Mouse (Mus musculus) forebrain, embryonic 16.5 days (tissue): ENCODE results near the gene Ppm1m. TPM values are rescaled to one million over a fixed set of nuclear protein-coding genes. Genes with fewer than 3 reads are reported as not detected.

Source experiments
- ATAC-seq: fragments of 200-750 bp; cut with Nextera tagmentation; 2 replicates; pipeline ENCODE4 v1.8.0; 2017; ENCODE audit warnings: mild to moderate bottlenecking, moderate library complexity
- H3K27ac ChIP-seq: fragments of 300-500 bp; sonication (generic); 2 replicates; pipeline ENCODE4 v1.5.1; 2014; ENCODE audit warnings: low read length, control low read depth
- H3K27me3 ChIP-seq: fragments of 300-500 bp; sonication (generic); replicated peaks from 2 replicates; pipeline ENCODE4 v1.6.1; 2014; ENCODE audit warnings: low read length; ENCODE audit not compliant: control insufficient read depth, insufficient read depth
- H3K36me3 ChIP-seq: fragments of 300-500 bp; sonication (generic); 2 replicates; pipeline ENCODE4 v1.6.1; 2014; ENCODE audit not compliant: control insufficient read depth, insufficient read depth
- H3K4me1 ChIP-seq: fragments of 300-500 bp; sonication (generic); replicated peaks from 2 replicates; pipeline ENCODE4 v1.6.1; 2014; ENCODE audit warnings: low read length; ENCODE audit not compliant: control insufficient read depth, insufficient read depth
- H3K4me2 ChIP-seq: fragments of 300-500 bp; sonication (generic); 2 replicates; pipeline ENCODE4 v1.6.1; 2014; ENCODE audit warnings: mild to moderate bottlenecking, low read length, control low read depth
- H3K4me3 ChIP-seq: fragments of 300-500 bp; sonication (generic); replicated peaks from 2 replicates; pipeline ENCODE4 v1.5.1; 2014; ENCODE audit warnings: mild to moderate bottlenecking, low read length, control low read depth
- H3K9ac ChIP-seq: fragments of 300-500 bp; sonication (generic); replicated peaks from 2 replicates; pipeline ENCODE4 v1.6.1; 2014; ENCODE audit warnings: low read depth, low read length, control low read depth
- H3K9me3 ChIP-seq: fragments of 300-500 bp; sonication (generic); 2 replicates; pipeline ENCODE4 v1.6.1; 2016; ENCODE audit warnings: low read length; ENCODE audit not compliant: control insufficient read depth
- WGBS: fragments of 180-500 bp; shearing (Covaris S2); extraction: QIAGEN DNeasy Blood & Tissue Kit; methylation state at CpG from one replicate; pipeline ENCODE4 v1.1.7; 2014; 5-methylcytosine and 5-hydroxymethylcytosine counted together
- polyA plus RNA-seq: library from polyadenylated mRNA; unstranded; fragments of >200 nt; fragmentation: Nextera tagmentation; extraction: Ambion mirVana; gene quantifications from 2 replicates; pipeline ENCODE4 v1.2.1, GENCODE M21; 2015

The Ppm1m gene
- polyA plus RNA-seq, 1 experiment from 2014 or later = 14.0 TPM

DNA sequence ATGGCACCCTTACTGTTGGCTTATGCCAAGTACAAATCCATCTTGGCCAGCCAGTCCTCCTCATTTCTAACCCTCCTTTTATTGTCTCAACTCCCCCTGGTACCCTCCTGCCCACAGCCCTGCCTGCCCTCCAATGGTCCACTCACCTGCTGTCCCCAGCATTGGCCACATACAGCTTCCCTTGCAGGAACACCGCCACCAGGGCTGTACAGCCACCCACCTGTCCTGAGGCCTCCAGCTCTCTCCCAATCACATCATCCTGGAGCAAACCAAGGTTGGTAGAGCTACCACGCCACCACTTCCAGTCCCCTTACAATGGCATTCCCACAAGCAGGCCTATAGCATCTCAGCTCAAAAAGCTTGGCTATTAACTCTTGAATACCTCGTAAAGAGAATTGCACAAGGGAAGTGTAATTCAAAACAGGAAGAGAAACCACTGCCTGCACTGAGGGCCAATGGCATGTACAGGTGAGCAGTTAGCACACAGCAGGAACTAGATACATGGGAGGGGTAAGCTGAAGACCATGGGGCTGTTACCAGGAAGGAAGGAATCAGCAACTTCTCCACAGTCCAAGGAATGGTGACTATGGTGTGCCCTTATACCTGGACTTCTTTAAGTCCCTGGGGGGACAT lies 2.3 kb downstream of the Ppm1m start:
- Histone ChIP-seq H3K9me3 (no peaks in the 10 kb centered on the region), H3K27ac (no peak overlapping the region), H3K4me1 (peaks cover 8% of the 10 kb centered on the region), H3K27me3 (no peaks in the 10 kb centered on the region), H3K9ac (no peak overlapping the region), H3K36me3 (no peaks in the 10 kb centered on the region), H3K4me3 (no peak overlapping the region), H3K4me2 (no peak overlapping the region)
- ATAC-seq = no peak
- WGBS = 86% methylated on average over 3 of the region's 3 CpGs

- no peak overlapping the region; the same call in 1 of the 2 replicates for H3K27ac ChIP-seq
- H3K9me3 ChIP-seq = no peaks in the 10 kb centered on the region
- H3K4me1 ChIP-seq = peaks cover 8% of the 10 kb centered on the region
- WGBS = 76% methylated on average over 8 of the region's 8 CpGs
- H3K36me3 ChIP-seq = peaks cover 10% of the 10 kb centered on the region
- H3K4me3 ChIP-seq = no peak overlapping the region
- H3K27me3 ChIP-seq = no peaks in the 10 kb centered on the region
- no peak for ATAC-seq
- H3K9ac ChIP-seq = no peak overlapping the region
- H3K4me2 ChIP-seq = no peak overlapping the region
Observed at GRCm38 (mm10) chr9:106195693-106196092, 3.9 kb downstream of the Ppm1m start.

- Histone ChIP-seq H3K27ac (no peak overlapping the region), H3K9me3 (no peaks in the 10 kb centered on the region), H3K27me3 (no peaks in the 10 kb centered on the region), H3K9ac (no peak overlapping the region), H3K4me3 (no peak overlapping the region), H3K4me1 (peaks cover 8% of the 10 kb centered on the region), H3K36me3 (peaks cover 23% of the 10 kb centered on the region), H3K4me2 (no peak overlapping the region)
- ATAC-seq = no peak
- 84% methylated on average over 8 of the region's 8 CpGs for WGBS
Observed at GRCm38 (mm10) chr9:106193930-106194807, 5.4 kb downstream of the Ppm1m start.

DNA sequence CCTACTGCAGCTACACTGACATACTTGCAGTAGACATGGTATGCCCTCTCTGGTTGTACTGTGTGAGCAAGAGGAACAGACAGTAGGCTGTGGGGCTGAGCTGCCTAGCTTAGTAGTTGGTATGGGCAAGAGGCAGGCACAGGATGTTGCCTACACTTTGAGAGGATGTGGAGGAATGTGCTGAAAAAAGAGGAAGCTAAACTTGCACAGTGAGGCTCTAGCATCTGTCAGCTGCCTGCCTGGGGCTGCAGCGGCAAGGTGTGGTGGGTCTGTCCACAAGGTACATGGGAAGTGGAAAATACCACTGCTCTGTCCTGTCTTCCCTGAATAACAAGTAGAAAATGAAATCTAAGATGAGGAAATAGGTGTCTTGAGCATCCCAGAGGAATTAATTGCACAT lies 6.5 kb downstream of the Ppm1m start:
- WGBS = 89% methylated on average over 1 of the region's 1 CpGs
- Histone ChIP-seq H3K9ac (no peak overlapping the region), H3K27ac (no peak overlapping the region), H3K4me3 (no peak overlapping the region), H3K9me3 (no peaks in the 10 kb centered on the region), H3K27me3 (no peaks in the 10 kb centered on the region), H3K4me2 (no peak overlapping the region), H3K36me3 (peaks cover 31% of the 10 kb centered on the region), H3K4me1 (peaks cover 3% of the 10 kb centered on the region; the same call in 1 of the 2 replicates)
- ATAC-seq = no peak

GRCm38 (mm10) chr9:106192024-106192423 lies 7.5 kb downstream of the Ppm1m start:
- no peak for ATAC-seq
- Histone ChIP-seq H3K4me3 (no peak overlapping the region), H3K4me1 (peaks cover 3% of the 10 kb centered on the region; the same call in 1 of the 2 replicates), H3K27ac (no peak overlapping the region), H3K36me3 (peaks cover 40% of the 10 kb centered on the region), H3K9ac (no peak overlapping the region), H3K4me2 (no peak overlapping the region), H3K9me3 (no peaks in the 10 kb centered on the region), H3K27me3 (no peaks in the 10 kb centered on the region)
- 85% methylated on average over 8 of the region's 8 CpGs for WGBS

DNA sequence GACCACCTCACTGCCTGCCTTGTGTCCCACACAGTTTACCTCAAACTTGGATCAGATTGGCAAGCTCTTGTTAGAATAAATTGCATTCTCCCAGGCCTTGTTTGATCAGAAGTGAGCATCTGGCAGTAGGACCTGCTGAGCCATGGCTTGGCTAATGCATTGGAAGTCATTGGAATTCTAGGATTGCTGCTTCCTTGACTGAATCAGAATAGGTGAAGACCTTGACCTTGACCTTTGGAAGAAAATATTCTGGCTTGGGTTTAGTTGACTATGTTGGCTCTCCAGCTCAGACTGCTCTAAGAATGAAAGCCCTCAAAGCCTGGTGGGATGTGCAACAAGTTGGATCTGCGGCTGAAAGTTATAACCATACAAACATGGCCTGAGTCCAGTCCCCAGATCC lies 8.2 kb downstream of the Ppm1m start:
- Histone ChIP-seq H3K36me3 (peaks cover 45% of the 10 kb centered on the region), H3K4me3 (no peak overlapping the region), H3K4me2 (no peak overlapping the region), H3K9me3 (no peaks in the 10 kb centered on the region), H3K27ac (no peak overlapping the region), H3K27me3 (no peaks in the 10 kb centered on the region), H3K4me1 (peaks cover 3% of the 10 kb centered on the region; the same call in 1 of the 2 replicates), H3K9ac (no peak overlapping the region)
- WGBS = 89% methylated on average over 1 of the region's 1 CpGs
- no peak for ATAC-seq

DNA sequence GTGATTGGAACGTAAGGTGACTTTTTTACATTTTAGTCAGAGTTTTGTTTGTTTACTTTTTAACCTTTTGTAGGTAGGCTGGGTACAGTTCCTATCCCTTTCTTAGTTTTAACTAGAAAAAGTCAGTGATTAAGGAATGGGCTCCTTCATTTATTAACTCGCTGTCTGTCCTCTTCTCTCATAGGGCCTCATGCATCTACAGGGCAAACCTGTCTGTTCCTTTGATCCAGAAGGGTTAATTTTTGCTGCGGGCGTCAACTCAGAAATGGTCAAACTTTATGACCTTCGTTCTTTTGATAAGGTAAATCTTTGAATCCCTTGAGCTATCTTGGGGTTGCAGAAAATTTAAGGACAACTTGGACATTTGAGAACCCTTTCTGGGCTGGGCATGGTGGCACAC lies 15.6 kb downstream of the Ppm1m start:
- no peaks in the 10 kb centered on the region for H3K9me3 ChIP-seq
- 96% methylated on average over 5 of the region's 5 CpGs for WGBS
- H3K9ac ChIP-seq = no peak overlapping the region
- H3K4me2 ChIP-seq = no peak overlapping the region
- peaks cover 66% of the 10 kb centered on the region for H3K36me3 ChIP-seq
- H3K4me1 ChIP-seq = no peaks in the 10 kb centered on the region
- ATAC-seq = no peak
- no peaks in the 10 kb centered on the region for H3K27me3 ChIP-seq
- no peak overlapping the region for H3K27ac ChIP-seq
- no peak overlapping the region for H3K4me3 ChIP-seq

DNA sequence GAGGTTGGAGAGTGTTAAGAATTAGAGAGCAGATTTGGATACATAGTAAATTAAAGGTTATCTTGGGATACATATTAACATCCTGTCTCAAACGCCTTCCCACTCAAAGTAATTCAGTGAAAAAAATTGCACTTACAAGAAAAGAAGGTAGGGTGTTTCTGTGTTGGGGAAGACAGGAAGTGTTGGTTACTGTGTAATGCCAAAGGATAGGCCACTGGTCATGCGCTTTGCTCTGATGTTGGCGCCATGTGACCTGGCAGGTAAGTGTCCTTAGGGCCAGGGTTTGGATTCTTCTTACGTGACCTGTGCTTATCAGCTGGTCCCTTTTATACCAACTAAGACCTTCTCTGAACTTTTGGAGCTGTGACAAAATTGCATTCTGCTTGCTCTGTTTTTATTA lies 17.4 kb downstream of the Ppm1m start:
- no peaks in the 10 kb centered on the region for H3K27me3 ChIP-seq
- no peak overlapping the region for H3K9ac ChIP-seq

DNA sequence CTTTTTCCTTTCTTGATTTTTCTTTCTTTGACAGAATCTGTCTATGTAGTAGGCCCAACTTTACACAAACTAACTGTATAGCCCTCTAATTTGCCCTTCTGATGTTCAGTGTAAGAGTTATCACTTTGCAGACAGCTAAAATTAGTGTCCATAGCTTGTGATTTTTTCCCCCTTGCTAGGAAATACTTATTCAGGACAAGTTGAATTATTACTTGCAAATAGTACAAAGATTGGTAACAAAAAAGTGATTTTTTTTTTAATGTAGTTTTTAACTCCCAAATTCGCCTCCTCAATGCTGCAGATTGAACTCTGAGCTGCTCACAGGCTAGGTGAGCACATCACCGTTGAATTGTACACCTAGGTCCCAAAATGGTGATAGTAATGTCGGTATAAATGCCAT lies 19.6 kb downstream of the Ppm1m start:
- Histone ChIP-seq H3K4me1 (peaks cover 5% of the 10 kb centered on the region), H3K27ac (no peak overlapping the region), H3K9ac (no peak overlapping the region), H3K9me3 (no peaks in the 10 kb centered on the region), H3K27me3 (no peaks in the 10 kb centered on the region), H3K4me2 (no peak overlapping the region), H3K4me3 (no peak overlapping the region), H3K36me3 (peaks cover 37% of the 10 kb centered on the region)
- 94% methylated on average over 3 of the region's 3 CpGs for WGBS
- no peak for ATAC-seq

More for the DNA sequence above, 17.4 kb downstream of the Ppm1m start:
- H3K9me3 ChIP-seq = no peaks in the 10 kb centered on the region
- H3K4me3 ChIP-seq = no peak overlapping the region
- H3K36me3 ChIP-seq = peaks cover 56% of the 10 kb centered on the region
- no peak overlapping the region for H3K4me2 ChIP-seq
- ATAC-seq = no peak
- WGBS = 94% methylated on average over 4 of the region's 4 CpGs
- no peak overlapping the region for H3K27ac ChIP-seq
- H3K4me1 ChIP-seq = no peaks in the 10 kb centered on the region
